Mouse (Mus musculus): ENCODE measurements around the gene Krcc1. TPM values are rescaled to one million over a fixed set of nuclear protein-coding genes. Genes with fewer than 3 reads are reported as not detected.
"Not testable (repeated sequence)": the region's sequence is repeated elsewhere in the genome, so short reads cannot be mapped to it uniquely, and the experiment has no call there.

The Krcc1 gene
- polyA plus RNA-seq, 1 experiment from 2014 or later = 34.2 TPM

- no peaks in the 10 kb centered on the region for H3K4me1 ChIP-seq
- no peak within 1 kb of the TSS for H3K27ac ChIP-seq (replicated peaks)
- H3K27me3 ChIP-seq (ENCODE audit: low read depth, poor library complexity, severe bottlenecking) = no peaks in the 10 kb centered on the region
- H3K4me3 ChIP-seq = no peak within 1 kb of the TSS
- H3K36me3 ChIP-seq = no peaks in the 10 kb centered on the region
- H3K9me3 ChIP-seq (replicated peaks) = no peaks in the 10 kb centered on the region
- 77% methylated on average over 3 of the region's 3 CpGs for WGBS
- no peak for DNase-seq (ENCODE audit: low spot score)
Observed at GRCm38 (mm10) chr6:71321826-71322283, 50.4 kb downstream of the Krcc1 start, which contains the start of gene Smyd1. Gene Smyd1 (minus strand): TSS chr6:71322233.

DNA sequence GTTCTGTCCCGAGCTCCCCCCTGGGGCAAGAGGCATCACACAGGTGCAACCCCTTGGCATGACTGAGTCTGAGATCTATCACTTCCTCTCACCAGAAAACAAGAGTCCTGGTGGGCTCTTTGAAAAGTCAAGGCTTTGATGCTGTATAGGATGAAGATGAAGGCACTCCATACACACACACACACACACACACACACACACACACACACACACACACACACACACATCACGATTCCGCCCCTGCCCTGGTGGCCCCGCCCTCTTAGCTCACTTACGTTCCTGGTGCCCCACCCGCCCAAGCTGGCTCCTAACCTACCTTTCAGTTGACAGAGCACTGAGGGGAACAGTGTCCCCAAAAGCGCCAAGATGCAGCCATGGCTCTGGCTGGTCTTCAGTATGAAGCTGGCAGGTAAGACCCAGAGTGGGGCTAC, 51.0 kb downstream of the Krcc1 start, which contains the start of gene Cd8b1:
Gene Cd8b1, plus strand, starts transcription at position 298 of the 431 bp plus-strand sequence.
- 84% methylated on average over 7 of the region's 7 CpGs for WGBS

DNA sequence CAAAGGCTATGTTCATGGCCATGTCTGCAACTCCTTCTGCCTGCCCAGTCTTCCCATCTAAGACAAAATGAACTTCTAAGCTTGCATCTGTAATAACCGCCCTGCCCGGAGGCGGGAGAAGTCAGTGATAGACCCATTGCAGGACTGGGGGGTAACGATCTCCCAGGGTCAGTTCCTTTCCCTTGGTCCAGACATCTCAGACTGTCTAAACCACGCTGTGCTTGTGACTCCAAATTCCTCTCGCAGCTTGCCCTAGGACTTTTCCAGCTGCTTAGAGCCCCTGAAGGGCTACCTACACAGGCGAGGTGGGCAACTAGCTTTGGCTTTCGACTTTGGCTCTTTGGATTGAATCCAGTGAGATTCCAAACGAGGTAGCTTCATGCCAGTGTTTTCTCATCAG, 53.3 kb downstream of the Krcc1 start:
- no peak for DNase-seq (ENCODE audit: low spot score)
- no peak overlapping the region for H3K4me3 ChIP-seq
- H3K4me1 ChIP-seq = no peaks in the 10 kb centered on the region
- WGBS = 94% methylated on average over 9 of the region's 9 CpGs
- no peak overlapping the region for H3K27ac ChIP-seq (replicated peaks)
- H3K9me3 ChIP-seq (replicated peaks) = no peaks in the 10 kb centered on the region
- no peaks in the 10 kb centered on the region for H3K36me3 ChIP-seq
- H3K27me3 ChIP-seq (ENCODE audit: low read depth, poor library complexity, severe bottlenecking) = no peaks in the 10 kb centered on the region

More for the DNA sequence above, 51.0 kb downstream of the Krcc1 start, which contains the start of gene Cd8b1:
- no peak within 1 kb of the TSS for H3K4me3 ChIP-seq
- no peaks in the 10 kb centered on the region for H3K36me3 ChIP-seq
- DNase-seq (ENCODE audit: low spot score) = no peak
- no peak within 1 kb of the TSS for H3K27ac ChIP-seq (replicated peaks)
- H3K27me3 ChIP-seq (ENCODE audit: low read depth, poor library complexity, severe bottlenecking) = no peaks in the 10 kb centered on the region
- H3K9me3 ChIP-seq (replicated peaks) = no peaks in the 10 kb centered on the region
- H3K4me1 ChIP-seq = no peaks in the 10 kb centered on the region

- WGBS = 84% methylated on average over 6 of the region's 6 CpGs
- no peaks in the 10 kb centered on the region for H3K4me1 ChIP-seq
- no peaks in the 10 kb centered on the region for H3K9me3 ChIP-seq (replicated peaks)
- no peak for DNase-seq (ENCODE audit: low spot score)
- H3K27ac ChIP-seq (replicated peaks) = no peak overlapping the region
- H3K4me3 ChIP-seq = no peak overlapping the region
- no peaks in the 10 kb centered on the region for H3K36me3 ChIP-seq
- H3K27me3 ChIP-seq (ENCODE audit: low read depth, poor library complexity, severe bottlenecking) = no peaks in the 10 kb centered on the region
Observed at GRCm38 (mm10) chr6:71329881-71330280, 58.4 kb downstream of the Krcc1 start.

DNA sequence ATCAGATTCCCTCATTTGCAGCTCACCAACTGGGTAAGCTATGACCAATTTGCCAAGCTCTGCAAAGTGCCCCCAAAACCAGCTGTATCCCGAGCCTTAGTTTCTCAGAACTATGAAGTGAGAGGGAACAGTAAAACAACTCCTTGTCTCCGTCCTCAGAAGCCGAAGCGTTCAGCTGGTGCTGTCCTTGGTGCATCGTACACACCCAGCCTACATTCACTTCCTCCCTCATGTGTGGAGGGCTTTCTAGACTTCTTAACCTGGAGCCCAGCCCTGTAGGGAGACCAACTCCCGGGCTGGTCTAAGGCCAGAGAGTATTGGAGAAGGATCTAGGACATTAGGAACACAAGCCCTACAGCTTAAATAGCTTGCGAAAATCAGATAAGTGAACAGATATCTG, 59.0 kb downstream of the Krcc1 start:
- Histone ChIP-seq H3K27ac (replicated peaks) (no peak overlapping the region), H3K4me3 (no peak overlapping the region), H3K9me3 (replicated peaks) (no peaks in the 10 kb centered on the region), H3K4me1 (no peaks in the 10 kb centered on the region), H3K27me3 (ENCODE audit: low read depth, poor library complexity, severe bottlenecking) (no peaks in the 10 kb centered on the region), H3K36me3 (no peaks in the 10 kb centered on the region)
- 87% methylated on average over 7 of the region's 7 CpGs for WGBS
- no peak for DNase-seq (ENCODE audit: low spot score)

DNA sequence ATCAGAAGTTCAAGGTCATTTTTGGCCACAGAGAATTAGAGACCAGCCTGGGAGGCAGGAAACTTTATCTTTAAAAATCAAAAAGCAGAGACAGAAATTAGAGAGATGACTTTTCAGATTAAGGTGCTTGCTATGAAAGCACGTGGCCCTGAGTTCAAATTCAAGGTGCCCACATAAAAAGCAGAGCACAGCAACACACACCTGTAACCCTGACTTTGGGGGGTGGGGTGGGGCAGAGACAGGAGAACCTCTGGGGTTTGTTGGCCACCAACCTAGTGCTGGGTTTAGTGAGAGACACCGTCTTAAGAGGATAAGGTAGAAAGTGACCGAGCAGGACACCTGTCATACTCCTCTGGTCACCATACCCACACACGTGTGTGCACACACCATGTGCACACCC, 60.0 kb downstream of the Krcc1 start:
- H3K27ac ChIP-seq (replicated peaks); DNase-seq (ENCODE audit: low spot score); H3K36me3 ChIP-seq; H3K4me3 ChIP-seq; H3K27me3 ChIP-seq (ENCODE audit: low read depth, poor library complexity, severe bottlenecking); H3K4me1 ChIP-seq; H3K9me3 ChIP-seq (replicated peaks): not testable (repeated sequence)
- 96% methylated on average over 2 of the region's 4 CpGs for WGBS

- WGBS = 91% methylated on average over 11 of the region's 11 CpGs
- no peaks in the 10 kb centered on the region for H3K27me3 ChIP-seq (ENCODE audit: low read depth, poor library complexity, severe bottlenecking)
- H3K4me3 ChIP-seq = no peak overlapping the region
- H3K4me1 ChIP-seq = no peaks in the 10 kb centered on the region
- DNase-seq (ENCODE audit: low spot score) = no peak
- H3K36me3 ChIP-seq = no peaks in the 10 kb centered on the region
- no peaks in the 10 kb centered on the region for H3K9me3 ChIP-seq (replicated peaks)
- H3K27ac ChIP-seq (replicated peaks) = no peak overlapping the region
Observed at GRCm38 (mm10) chr6:71332236-71332965, 60.9 kb downstream of the Krcc1 start.

GRCm38 (mm10) chr6:71333031-71333430, 61.6 kb downstream of the Krcc1 start:
- Histone ChIP-seq H3K4me3 (no peak overlapping the region), H3K27ac (replicated peaks) (no peak overlapping the region), H3K36me3 (no peaks in the 10 kb centered on the region), H3K9me3 (replicated peaks) (no peaks in the 10 kb centered on the region), H3K4me1 (no peaks in the 10 kb centered on the region), H3K27me3 (ENCODE audit: low read depth, poor library complexity, severe bottlenecking) (no peaks in the 10 kb centered on the region)
- WGBS = 64% methylated on average over 3 of the region's 3 CpGs
- no peak for DNase-seq (ENCODE audit: low spot score)

- H3K9me3 ChIP-seq (replicated peaks) = no peaks in the 10 kb centered on the region
- no peaks in the 10 kb centered on the region for H3K36me3 ChIP-seq
- H3K4me1 ChIP-seq = no peaks in the 10 kb centered on the region
- 91% methylated on average over 11 of the region's 11 CpGs for WGBS
- DNase-seq (ENCODE audit: low spot score) = no peak
- no peaks in the 10 kb centered on the region for H3K27me3 ChIP-seq (ENCODE audit: low read depth, poor library complexity, severe bottlenecking)
- H3K27ac ChIP-seq (replicated peaks) = no peak overlapping the region
- no peak overlapping the region for H3K4me3 ChIP-seq
Observed at GRCm38 (mm10) chr6:71333578-71334273, 62.2 kb downstream of the Krcc1 start.

Small RNAs within 50 kb of the gene (microRNA-seq; reads per million reads assigned to microRNA genes)
- gene Mir8112 = 31.1 reads per million, percentile 36 among the genes with 10 or more reads in this experiment

Other genes with a start within 250 kb of the Krcc1 start
- 5.3 and 6.4 TPM in 2 replicates for gene Thnsl2, start 127.2 kb upstream of the Krcc1 start, polyA plus RNA-seq (2016; fragmentation: Nextera tagmentation; extraction: Ambion mirVana)
- not detected in 2 replicates for gene Fabp1, start 71.8 kb upstream of the Krcc1 start, polyA plus RNA-seq (2016; fragmentation: Nextera tagmentation; extraction: Ambion mirVana)
- 0.21 TPM in 1 of 2 replicates, not detected in the other for gene Smyd1, start 50.6 kb downstream of the Krcc1 start, polyA plus RNA-seq (2016; fragmentation: Nextera tagmentation; extraction: Ambion mirVana)
- 0.10 and 0.17 TPM in 2 replicates for gene Cd8b1, start 51.1 kb downstream of the Krcc1 start, polyA plus RNA-seq (2016; fragmentation: Nextera tagmentation; extraction: Ambion mirVana)
- not detected in 2 replicates for gene Cd8a, start 101.8 kb downstream of the Krcc1 start, polyA plus RNA-seq (2016; fragmentation: Nextera tagmentation; extraction: Ambion mirVana)
- 8.4 and 9.2 TPM in 2 replicates for gene Rmnd5a, start 169.0 kb downstream of the Krcc1 start, polyA plus RNA-seq (2016; fragmentation: Nextera tagmentation; extraction: Ambion mirVana)
- 9.8 and 11.3 TPM in 2 replicates for gene Rnf103, start 222.2 kb downstream of the Krcc1 start, polyA plus RNA-seq (2016; fragmentation: Nextera tagmentation; extraction: Ambion mirVana)

Data from midbrain, embryonic 10.5 days (tissue).